Mouse (Mus musculus) left cerebral cortex, postnatal 36 days (tissue): ENCODE measurements at regions not wholly inside any gene's neighbourhood (a gene's known extent, or its start where the extent isn't known, plus 50 kb on each side); places are given as distances from the start of the nearest gene placed in this dataset.
A peak's percentile ranks its signal among the peaks of the same experiment; 100 is the strongest.

ENCODE experiments used
- DNase-seq, 2 experiments: peaks; one replicate each; pipeline ENCODE4 v3.0.0; 2021 to 2022; ENCODE audit warnings: low spot score in 2 of 2, mixed read lengths in 1 of 2
- intact Hi-C: fragments of 180-260 bp; cut with DNase I; formaldehyde crosslinking; loops from one replicate; pipeline ENCODE4 v1.15.1; 2025

GRCm38 (mm10) chr3:105219630-105220029 lies 153.0 kb downstream of the 4930564D02Rik start:
- no peak for DNase-seq
- intact Hi-C loops: no loop called here

- intact Hi-C loops: no loop called here
- no peak for DNase-seq
These were observed 154.0 kb downstream of the 4930564D02Rik start for GRCm38 (mm10) chr3:105220641-105221040.

- peak in 1 of 2 experiments; percentile 19 for DNase-seq
- intact Hi-C loops: no loop called here
These were observed 156.3 kb downstream of the 4930564D02Rik start for GRCm38 (mm10) chr3:105222925-105223324.

- intact Hi-C loops: no loop called here
- DNase-seq: no peak
These were observed 157.0 kb downstream of the 4930564D02Rik start for GRCm38 (mm10) chr3:105223671-105224070.

- intact Hi-C loops: no loop called here
- no peak for DNase-seq
These were observed 160.9 kb downstream of the 4930564D02Rik start for GRCm38 (mm10) chr3:105227551-105227950.

- intact Hi-C loops: no loop called here
- DNase-seq: no peak
These were observed 161.8 kb downstream of the 4930564D02Rik start for GRCm38 (mm10) chr3:105228401-105228800.

- intact Hi-C loops: no loop called here
- no peak for DNase-seq
These were observed 174.4 kb downstream of the 4930564D02Rik start for GRCm38 (mm10) chr3:105241048-105241447.

GRCm38 (mm10) chr3:105257096-105257495 lies 190.5 kb downstream of the 4930564D02Rik start:
- no peak for DNase-seq
- intact Hi-C loops: no loop called here

GRCm38 (mm10) chr3:105275241-105275640 lies 176.9 kb upstream of the Kcnd3 start:
- intact Hi-C loops: no loop called here
- DNase-seq: no peak

GRCm38 (mm10) chr3:105280971-105281370 lies 171.2 kb upstream of the Kcnd3 start:
- DNase-seq: peak; percentile 9 to 23
- intact Hi-C loops: no loop called here

GRCm38 (mm10) chr3:105281686-105282085 lies 170.4 kb upstream of the Kcnd3 start:
- DNase-seq: peak; percentile 14 to 36
- intact Hi-C loops: no loop called here

GRCm38 (mm10) chr3:105298273-105298672 lies 153.9 kb upstream of the Kcnd3 start:
- DNase-seq: no peak
- intact Hi-C loops: no loop called here

- intact Hi-C loops: no loop called here
These were observed 151.2 kb upstream of the Kcnd3 start for GRCm38 (mm10) chr3:105300693-105301548.

GRCm38 (mm10) chr3:105307676-105308075 lies 144.5 kb upstream of the Kcnd3 start:
- intact Hi-C loops: no loop called here
- DNase-seq: no peak

More at GRCm38 (mm10) chr3:105300693-105301548, 151.2 kb upstream of the Kcnd3 start:
- no peak for DNase-seq

- intact Hi-C loops: no loop called here
- no peak for DNase-seq
These were observed 143.1 kb upstream of the Kcnd3 start for GRCm38 (mm10) chr3:105309020-105309419.

- DNase-seq: no peak
- intact Hi-C loops: no loop called here
These were observed 98.9 kb upstream of the Kcnd3 start for GRCm38 (mm10) chr3:105353268-105353667.

GRCm38 (mm10) chr3:105354123-105354931 lies 97.8 kb upstream of the Kcnd3 start:
- no peak for DNase-seq
- intact Hi-C loops: no loop called here

- intact Hi-C loops: no loop called here
These were observed 94.6 kb upstream of the Kcnd3 start for GRCm38 (mm10) chr3:105357511-105357910.

GRCm38 (mm10) chr3:105359636-105360035 lies 92.5 kb upstream of the Kcnd3 start:
- intact Hi-C loops: no loop called here
- DNase-seq: no peak

More at GRCm38 (mm10) chr3:105357511-105357910, 94.6 kb upstream of the Kcnd3 start:
- no peak for DNase-seq

GRCm38 (mm10) chr3:105364685-105365084 lies 87.4 kb upstream of the Kcnd3 start:
- peak in 1 of 2 experiments; percentile 29 for DNase-seq
- intact Hi-C loops: no loop called here

- intact Hi-C loops: no loop called here
- no peak for DNase-seq
These were observed 85.3 kb upstream of the Kcnd3 start for GRCm38 (mm10) chr3:105366806-105367205.
